Mouse (Mus musculus) erythroblast, embryonic 14.5 days (primary cell): ENCODE data around the gene Setdb1.

ENCODE experiments used
- GATA1 ChIP-seq: IDR thresholded peaks from 2 replicates; pipeline ENCODE4 v1.6.1; 2012; ENCODE audit warnings: low read length, inconsistent platforms, mixed read lengths
- TAL1 ChIP-seq: IDR thresholded peaks from 3 replicates; pipeline ENCODE4 v1.6.1; 2012; ENCODE audit warnings: low read length, inconsistent platforms, mixed read lengths

DNA sequence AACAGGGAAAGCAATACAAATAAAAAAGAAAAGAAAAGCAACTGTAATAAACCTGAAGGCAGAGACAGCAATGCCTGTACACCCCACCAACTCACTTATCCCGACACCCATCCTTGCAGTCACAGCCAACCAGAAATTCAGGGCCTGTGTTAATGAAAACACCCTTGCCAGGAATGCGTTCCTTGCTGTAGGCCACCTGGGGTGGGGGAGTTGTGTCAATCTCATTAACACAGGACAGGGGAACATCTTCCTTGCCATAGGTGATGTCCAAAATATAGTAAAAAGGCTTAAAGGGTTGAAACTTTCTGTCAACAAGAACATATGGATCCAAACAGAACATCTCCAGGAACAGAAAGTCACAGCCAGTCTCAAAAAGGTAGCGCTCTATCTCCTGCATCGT lies 18.8 kb downstream of the Setdb1 start:
- TF ChIP-seq GATA1: no peak
- no peak for TF ChIP-seq TAL1
